Mouse (Mus musculus) neural tube, embryonic 14.5 days (tissue): ENCODE measurements around the gene Gm20379. TPM values are rescaled to one million over a fixed set of nuclear protein-coding genes. Genes with fewer than 3 reads are reported as not detected.

Experiments used
- ATAC-seq: fragments of 200-750 bp; cut with Nextera tagmentation; 2 replicates; pipeline ENCODE4 v1.8.0; 2017; ENCODE audit warnings: low read depth, mild to moderate bottlenecking, moderate TSS enrichment, moderate library complexity
- H3K27ac ChIP-seq: fragments of 300-500 bp; sonication (generic); 2 replicates; pipeline ENCODE4 v1.5.1; 2014; ENCODE audit warnings: low read depth, mild to moderate bottlenecking, control low read depth, low read length, moderate library complexity, mixed read lengths
- H3K27me3 ChIP-seq: fragments of 300-500 bp; sonication (generic); 2 replicates; pipeline ENCODE4 v1.6.1; 2014; ENCODE audit warnings: low read length; ENCODE audit not compliant: control insufficient read depth, insufficient read depth
- H3K36me3 ChIP-seq: fragments of 300-500 bp; sonication (generic); 2 replicates; pipeline ENCODE4 v1.6.1; 2014; ENCODE audit warnings: low read length, mixed read lengths; ENCODE audit not compliant: control insufficient read depth, insufficient read depth
- H3K4me1 ChIP-seq: fragments of 300-500 bp; sonication (generic); 2 replicates; pipeline ENCODE4 v1.6.1; 2014; ENCODE audit warnings: low read length; ENCODE audit not compliant: control insufficient read depth, insufficient read depth
- H3K4me2 ChIP-seq: fragments of 300-500 bp; sonication (generic); 2 replicates; pipeline ENCODE4 v1.6.1; 2014; ENCODE audit warnings: mild to moderate bottlenecking, low read depth, low read length, control low read depth
- H3K4me3 ChIP-seq: fragments of 300-500 bp; sonication (generic); 2 replicates; pipeline ENCODE4 v1.5.1; 2014; ENCODE audit warnings: low read depth, low read length, control low read depth, mixed read lengths
- H3K9ac ChIP-seq: fragments of 300-500 bp; sonication (generic); replicated peaks from 2 replicates; pipeline ENCODE4 v1.6.1; 2014; ENCODE audit warnings: low read depth, mild to moderate bottlenecking, control low read depth, low read length, mixed read lengths
- H3K9me3 ChIP-seq: fragments of 300-500 bp; sonication (generic); 2 replicates; pipeline ENCODE4 v1.6.1; 2016; ENCODE audit warnings: low read length; ENCODE audit not compliant: control insufficient read depth
- WGBS: fragments of 180-500 bp; shearing (Covaris S2); extraction: QIAGEN DNeasy Blood & Tissue Kit; methylation state at CpG from one replicate; pipeline ENCODE4 v1.1.7; 2014; 5-methylcytosine and 5-hydroxymethylcytosine counted together
- polyA plus RNA-seq: library from polyadenylated mRNA; unstranded; fragments of >200 nt; fragmentation: Nextera tagmentation; extraction: Ambion mirVana; gene quantifications from 2 replicates; pipeline ENCODE4 v1.2.1, GENCODE M21; 2014

Gm20379 gene
- polyA plus RNA-seq, 1 experiment from 2014 or later = 1.4 TPM

GRCm38 (mm10) chr13:92326030-92326429 is 20.2 kb downstream of the Gm20379 start:
- H3K9me3 ChIP-seq = no peaks in the 10 kb centered on the region
- H3K9ac ChIP-seq = no peak overlapping the region
- WGBS = 88% methylated on average over 5 of the region's 5 CpGs
- ATAC-seq = no peak
- no peaks in the 10 kb centered on the region for H3K4me1 ChIP-seq
- H3K4me3 ChIP-seq = no peak overlapping the region
- H3K27me3 ChIP-seq = no peaks in the 10 kb centered on the region
- no peak overlapping the region for H3K27ac ChIP-seq
- no peak overlapping the region for H3K4me2 ChIP-seq
- H3K36me3 ChIP-seq = no peaks in the 10 kb centered on the region

- H3K9ac ChIP-seq = no peak overlapping the region
- H3K27me3 ChIP-seq = no peaks in the 10 kb centered on the region
- H3K36me3 ChIP-seq = no peaks in the 10 kb centered on the region
- H3K27ac ChIP-seq = no peak overlapping the region
- H3K4me3 ChIP-seq = no peak overlapping the region
- WGBS = 90% methylated on average over 2 of the region's 2 CpGs
- ATAC-seq = no peak
- no peaks in the 10 kb centered on the region for H3K4me1 ChIP-seq
- H3K4me2 ChIP-seq = no peak overlapping the region
- no peaks in the 10 kb centered on the region for H3K9me3 ChIP-seq
Observed at GRCm38 (mm10) chr13:92328000-92328399, 22.2 kb downstream of the Gm20379 start.

- 94% methylated on average over 3 of the region's 3 CpGs for WGBS
- ATAC-seq = no peak
Observed at GRCm38 (mm10) chr13:92330621-92331020, 24.8 kb downstream of the Gm20379 start.

GRCm38 (mm10) chr13:92332103-92332879 is 26.5 kb downstream of the Gm20379 start:
- no peak overlapping the region for H3K4me3 ChIP-seq
- WGBS = 82% methylated on average over 15 of the region's 15 CpGs
- no peak for ATAC-seq
- H3K9me3 ChIP-seq = no peaks in the 10 kb centered on the region
- H3K27me3 ChIP-seq = no peaks in the 10 kb centered on the region
- H3K4me2 ChIP-seq = no peak overlapping the region
- no peaks in the 10 kb centered on the region for H3K36me3 ChIP-seq
- H3K4me1 ChIP-seq = no peaks in the 10 kb centered on the region
- H3K27ac ChIP-seq = no peak overlapping the region
- no peak overlapping the region for H3K9ac ChIP-seq

More at GRCm38 (mm10) chr13:92330621-92331020, 24.8 kb downstream of the Gm20379 start:
- H3K36me3 ChIP-seq = no peaks in the 10 kb centered on the region
- H3K4me1 ChIP-seq = no peaks in the 10 kb centered on the region
- H3K27ac ChIP-seq = no peak overlapping the region
- H3K4me3 ChIP-seq = no peak overlapping the region
- no peak overlapping the region for H3K4me2 ChIP-seq
- no peaks in the 10 kb centered on the region for H3K9me3 ChIP-seq
- no peaks in the 10 kb centered on the region for H3K27me3 ChIP-seq
- H3K9ac ChIP-seq = no peak overlapping the region

- Histone ChIP-seq H3K4me1 (no peaks in the 10 kb centered on the region), H3K27me3 (no peaks in the 10 kb centered on the region), H3K36me3 (peaks cover under 1% of the 10 kb centered on the region; the same call in 1 of the 2 replicates), H3K9ac (no peak overlapping the region), H3K27ac (no peak overlapping the region), H3K9me3 (no peaks in the 10 kb centered on the region), H3K4me2 (no peak overlapping the region), H3K4me3 (no peak overlapping the region)
- WGBS = 97% methylated on average over 1 of the region's 1 CpGs
- no peak for ATAC-seq
Observed at GRCm38 (mm10) chr13:92336857-92337256, 31.1 kb downstream of the Gm20379 start.

- H3K9me3 ChIP-seq = no peaks in the 10 kb centered on the region
- ATAC-seq = no peak
- peaks cover 6% of the 10 kb centered on the region; the same call in 1 of the 2 replicates for H3K36me3 ChIP-seq
- WGBS = 84% methylated on average over 6 of the region's 6 CpGs
- H3K27me3 ChIP-seq = no peaks in the 10 kb centered on the region
- H3K27ac ChIP-seq = no peak overlapping the region
- no peak overlapping the region for H3K4me2 ChIP-seq
- H3K9ac ChIP-seq = no peak overlapping the region
- H3K4me1 ChIP-seq = no peaks in the 10 kb centered on the region
- H3K4me3 ChIP-seq = no peak overlapping the region
Observed at GRCm38 (mm10) chr13:92337773-92338462, 32.1 kb downstream of the Gm20379 start.

GRCm38 (mm10) chr13:92339787-92340186 is 34.0 kb downstream of the Gm20379 start:
- H3K4me1 ChIP-seq = no peaks in the 10 kb centered on the region
- no peak overlapping the region for H3K4me2 ChIP-seq
- no peak overlapping the region for H3K27ac ChIP-seq
- no peak overlapping the region for H3K4me3 ChIP-seq
- no peak overlapping the region for H3K9ac ChIP-seq
- no peaks in the 10 kb centered on the region for H3K27me3 ChIP-seq
- ATAC-seq = no peak
- 95% methylated on average over 3 of the region's 3 CpGs for WGBS
- no peaks in the 10 kb centered on the region for H3K9me3 ChIP-seq
- peaks cover 6% of the 10 kb centered on the region; the same call in 1 of the 2 replicates for H3K36me3 ChIP-seq

- WGBS = 85% methylated on average over 8 of the region's 8 CpGs
- Histone ChIP-seq H3K27ac (no peak overlapping the region), H3K4me1 (no peaks in the 10 kb centered on the region), H3K36me3 (peaks cover 16% of the 10 kb centered on the region), H3K9me3 (no peaks in the 10 kb centered on the region), H3K4me2 (no peak overlapping the region), H3K9ac (no peak overlapping the region), H3K4me3 (no peak overlapping the region), H3K27me3 (no peaks in the 10 kb centered on the region)
- no peak for ATAC-seq
Observed at GRCm38 (mm10) chr13:92344033-92344432, 38.3 kb downstream of the Gm20379 start.

- 63% methylated on average over 5 of the region's 5 CpGs for WGBS
Observed at GRCm38 (mm10) chr13:92346338-92346737, 40.6 kb downstream of the Gm20379 start.

More at GRCm38 (mm10) chr13:92346338-92346737, 40.6 kb downstream of the Gm20379 start:
- Histone ChIP-seq H3K36me3 (peaks cover 16% of the 10 kb centered on the region), H3K4me1 (no peaks in the 10 kb centered on the region), H3K4me3 (no peak overlapping the region), H3K27me3 (no peaks in the 10 kb centered on the region), H3K4me2 (no peak overlapping the region), H3K27ac (no peak overlapping the region), H3K9me3 (no peaks in the 10 kb centered on the region), H3K9ac (no peak overlapping the region)
- ATAC-seq = no peak
